Mouse (Mus musculus): ENCODE measurements around the gene Eif2ak1. TPM values are rescaled to one million over a fixed set of nuclear protein-coding genes. Genes with fewer than 3 reads are reported as not detected.

Eif2ak1 gene
- total and polyA plus RNA-seq, 3 experiments = 11.9 to 26.7 (median 13.4) TPM

GRCm38 (mm10) chr5:143918120-143918519 lies 100.5 kb downstream of the Eif2ak1 start:
- TF ChIP-seq MAFK (IDR thresholded peaks at IDR 0.05; ENCODE audit: insufficient replicate concordance, low read length) = 0 out of 2 replicates have a peak, but pooled peaks have one; percentile 49
- no peak for TF ChIP-seq ETS1 (conservative IDR thresholded peaks at IDR 0.05; ENCODE audit: low read depth, low read length)
- H3K9me3 ChIP-seq (replicated peaks; ENCODE audit: low read length) = no peaks in the 10 kb centered on the region
- H3K27ac ChIP-seq (ENCODE audit: insufficient read depth, low read depth) = no peak overlapping the region
- DNase-seq (ENCODE audit: extremely low read depth) = no peak
- H3K4me2 ChIP-seq (ENCODE audit: insufficient read depth, low read depth, poor library complexity, severe bottlenecking) = no peak overlapping the region
- in situ Hi-C loops (cut with MboI; ENCODE audit: low pct_ligation_motif_present, low pct_unique_long_range_greater_than_20kb, low sequenced_read_pairs) = no loop called here
- H3K79me2 ChIP-seq (replicated peaks; ENCODE audit: control insufficient read depth, extremely low read depth, insufficient read depth, poor library complexity, severe bottlenecking) = peaks cover 6% of the 10 kb centered on the region
- H3K4me3 ChIP-seq (replicated peaks in 1 of 3; ENCODE audit: low read depth in 2 of 3, low read length in 2 of 3, poor library complexity in 1 of 3) = no peak overlapping the region
- dilution Hi-C loops (cut with MboI; ENCODE audit: extremely low pct_ligation_motif_present, extremely low pct_unique_long_range_greater_than_20kb, low sequenced_read_pairs) = no loop called here
- no peaks in the 10 kb centered on the region for H3K4me1 ChIP-seq (ENCODE audit: control insufficient read depth in 1 of 2, insufficient read depth in 2 of 2)
- peaks cover 58 to 83% of the 10 kb centered on the region in 2 experiments for H3K36me3 ChIP-seq (replicated peaks in 1 of 2; ENCODE audit: control insufficient read depth in 1 of 2, insufficient read depth in 1 of 2, low read length in 1 of 2)
- no peak overlapping the region for H3K9ac ChIP-seq (ENCODE audit: insufficient read depth, low read depth)
- H3K27me3 ChIP-seq (replicated peaks) = no peaks in the 10 kb centered on the region

DNA sequence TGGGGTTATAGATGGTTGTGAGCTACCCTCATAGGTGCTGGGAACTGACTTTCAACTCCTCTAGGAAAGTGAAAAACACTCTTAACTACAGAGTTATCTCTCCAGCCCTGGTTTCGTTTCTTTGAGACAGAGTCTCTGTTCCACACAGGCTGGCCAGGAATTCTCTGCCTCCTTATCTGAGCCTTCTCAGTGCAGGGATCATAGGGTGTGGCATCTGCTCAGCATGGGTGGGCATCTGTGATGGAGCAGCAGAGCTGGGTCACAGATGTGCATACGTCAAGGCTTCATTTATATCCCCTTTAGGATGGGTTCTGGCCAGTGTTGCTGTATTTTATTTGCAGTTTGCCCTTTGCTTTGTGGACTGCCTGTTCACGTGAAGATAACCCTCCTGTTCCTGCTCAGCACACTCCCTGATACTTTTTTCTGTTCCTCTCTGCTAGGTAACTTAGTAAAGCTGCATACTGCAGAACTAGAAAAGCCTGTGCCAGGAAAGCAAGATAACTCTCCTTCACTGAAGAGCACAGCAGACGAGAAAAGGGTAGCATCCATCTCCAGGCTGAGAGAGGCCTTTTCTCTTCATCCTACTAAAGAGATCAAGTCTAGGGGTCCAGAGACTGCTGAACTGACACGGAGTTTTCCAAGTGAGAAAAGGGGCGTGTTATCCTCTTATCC lies 107.3 kb downstream of the Eif2ak1 start:
- Histone ChIP-seq H3K79me2 (replicated peaks; ENCODE audit: control insufficient read depth, extremely low read depth, insufficient read depth, poor library complexity, severe bottlenecking) (no peaks in the 10 kb centered on the region; the same call in 1 of the 2 replicates), H3K4me3 (replicated peaks in 1 of 3; ENCODE audit: low read depth in 2 of 3, low read length in 2 of 3, poor library complexity in 1 of 3) (no peak overlapping the region), H3K4me2 (ENCODE audit: insufficient read depth, low read depth, poor library complexity, severe bottlenecking) (no peak overlapping the region), H3K27me3 (replicated peaks) (no peaks in the 10 kb centered on the region), H3K36me3 (replicated peaks in 1 of 2; ENCODE audit: control insufficient read depth in 1 of 2, insufficient read depth in 1 of 2, low read length in 1 of 2) (peaks cover 75 to 90% of the 10 kb centered on the region in 2 experiments), H3K4me1 (ENCODE audit: control insufficient read depth in 1 of 2, insufficient read depth in 2 of 2) (no peaks in the 10 kb centered on the region), H3K27ac (ENCODE audit: insufficient read depth, low read depth) (no peak overlapping the region), H3K9me3 (replicated peaks; ENCODE audit: low read length) (no peaks in the 10 kb centered on the region), H3K9ac (ENCODE audit: insufficient read depth, low read depth) (no peak overlapping the region)
- no peak for TF ChIP-seq CHD1 (IDR thresholded peaks at IDR 0.05; ENCODE audit: low read depth, low read length)
- TF ChIP-seq GABPA (IDR thresholded peaks at IDR 0.05; ENCODE audit: insufficient replicate concordance, low read depth, low read length) = no peak
- TF ChIP-seq MEF2A (IDR thresholded peaks at IDR 0.05; ENCODE audit: borderline replicate concordance, low read depth, low read length) = no peak
- TF ChIP-seq USF1 (IDR thresholded peaks at IDR 0.05; ENCODE audit: low read depth, low read length) = no peak
- TF ChIP-seq ZKSCAN1 (IDR thresholded peaks at IDR 0.05; ENCODE audit: borderline replicate concordance, low read depth, low read length) = no peak
- TF ChIP-seq SIN3A (IDR thresholded peaks at IDR 0.05; ENCODE audit: low read length) = no peak
- TF ChIP-seq ZNF384 (IDR thresholded peaks at IDR 0.05; ENCODE audit: low read depth, low read length) = no peak
- no peak for TF ChIP-seq USF2 (conservative IDR thresholded peaks at IDR 0.05; ENCODE audit: low read depth, low read length)
- TF ChIP-seq CTCF (conservative IDR thresholded peaks at IDR 0.05 in 1 of 2, IDR thresholded peaks at IDR 0.05 in 1 of 2; ENCODE audit: low read depth in 2 of 2, low read length in 2 of 2) = no peak
- no peak for TF ChIP-seq E2F4 (IDR thresholded peaks at IDR 0.05; ENCODE audit: insufficient replicate concordance, low read depth, low read length)
- TF ChIP-seq HCFC1 (IDR thresholded peaks at IDR 0.05; ENCODE audit: low read depth, low read length) = no peak
- TF ChIP-seq RCOR1 (conservative IDR thresholded peaks at IDR 0.05; ENCODE audit: low read depth, low read length) = no peak
- TF ChIP-seq NRF1 (IDR thresholded peaks at IDR 0.05; ENCODE audit: low read depth, low read length) = no peak
- TF ChIP-seq POLR2A (IDR thresholded peaks at IDR 0.05; ENCODE audit: low read depth, low read length) = no peak
- TF ChIP-seq TBP (conservative IDR thresholded peaks at IDR 0.05; ENCODE audit: low read depth, low read length) = no peak
- no peak for TF ChIP-seq JUND (conservative IDR thresholded peaks at IDR 0.05; ENCODE audit: low read depth, low read length)
- no peak for TF ChIP-seq NELFE (IDR thresholded peaks at IDR 0.05; ENCODE audit: low read depth, low read length)
- no peak for TF ChIP-seq TCF12 (IDR thresholded peaks at IDR 0.05; ENCODE audit: low read depth, low read length)
- in situ Hi-C loops (cut with MboI; ENCODE audit: low pct_ligation_motif_present, low pct_unique_long_range_greater_than_20kb, low sequenced_read_pairs) = no loop called here
- DNase-seq (ENCODE audit: extremely low read depth) = no peak
- dilution Hi-C loops (cut with MboI; ENCODE audit: extremely low pct_ligation_motif_present, extremely low pct_unique_long_range_greater_than_20kb, low sequenced_read_pairs) = no loop called here
